Mouse (Mus musculus) spleen, postnatal 0 days (tissue): Measurements from ENCODE around the gene Lamp2. TPM values are rescaled to one million over a fixed set of nuclear protein-coding genes. Genes with fewer than 3 reads are reported as not detected.

Source experiments
- polyA plus RNA-seq: library from polyadenylated mRNA; unstranded; fragments of >200 nt; fragmentation: Nextera tagmentation; extraction: Ambion mirVana; gene quantifications from 2 replicates; pipeline ENCODE4 v1.2.1, GENCODE M21; 2015

Gene Lamp2
- 62.5 and 81.3 TPM in 2 replicates for polyA plus RNA-seq

DNA sequence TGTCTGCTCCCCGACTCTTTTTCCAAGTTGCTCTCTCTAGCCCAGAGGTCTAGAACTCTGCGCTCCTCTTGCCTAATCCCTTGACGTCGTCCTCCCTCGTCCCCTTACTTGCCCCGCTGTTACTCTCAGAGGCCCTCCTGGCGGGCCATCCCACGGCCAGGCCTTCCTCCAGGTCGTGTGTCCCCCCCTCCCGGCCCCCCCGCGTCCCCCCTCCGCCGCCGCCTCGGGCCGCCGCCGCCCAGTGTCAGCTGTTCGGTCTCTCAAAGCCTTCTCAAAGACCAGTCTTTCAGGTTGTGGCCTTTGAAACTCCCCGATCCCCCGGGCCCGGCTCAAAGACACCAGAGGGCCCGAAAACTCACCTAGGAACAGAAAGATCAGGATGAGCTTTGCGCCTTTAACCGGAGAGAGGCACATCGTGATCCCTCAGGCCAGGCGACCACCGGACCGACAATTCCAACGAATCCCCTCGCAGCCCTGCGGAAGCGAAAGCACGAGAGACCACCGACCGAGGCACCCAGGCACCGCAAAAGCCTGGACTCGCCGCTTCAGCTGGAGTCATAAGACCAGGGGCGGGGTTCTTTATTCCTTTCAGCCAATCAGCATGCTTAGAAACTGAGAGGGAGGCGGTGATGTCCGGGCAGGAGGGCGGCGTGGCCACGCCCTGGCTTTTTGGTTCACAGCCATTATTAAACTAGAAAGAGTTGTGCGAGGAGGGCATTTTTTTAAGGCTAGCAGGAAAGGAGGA lies at the start of gene Lamp2:
Lamp2 (minus strand) TSS at position 565 of the 745 bp plus-strand sequence.

Other genes with a start within 250 kb of the Lamp2 start
- 14.7 and 20.6 TPM in 2 replicates for gene Tmem255a, start 204.0 kb downstream of the Lamp2 start, polyA plus RNA-seq
- gene Atp1b4, start 140.3 kb downstream of the Lamp2 start, polyA plus RNA-seq = 0.02 TPM in 1 of 2 replicates, not detected in the other
- 11.5 and 11.6 TPM in 2 replicates for gene Cul4b, start 119.7 kb upstream of the Lamp2 start, polyA plus RNA-seq
- gene Mcts1, start 144.1 kb upstream of the Lamp2 start, polyA plus RNA-seq = 71.3 and 77.6 TPM in 2 replicates
- gene C1galt1c1, start 178.6 kb upstream of the Lamp2 start, polyA plus RNA-seq = 16.3 and 19.3 TPM in 2 replicates